Mouse (Mus musculus): ENCODE data around the gene Serbp1. TPM values are rescaled to one million over a fixed set of nuclear protein-coding genes. Genes with fewer than 3 reads are reported as not detected.

Serbp1 gene
- 346 and 483 TPM in 2 replicates for polyA plus RNA-seq (2016; fragmentation: Nextera tagmentation; extraction: Ambion mirVana)

DNA sequence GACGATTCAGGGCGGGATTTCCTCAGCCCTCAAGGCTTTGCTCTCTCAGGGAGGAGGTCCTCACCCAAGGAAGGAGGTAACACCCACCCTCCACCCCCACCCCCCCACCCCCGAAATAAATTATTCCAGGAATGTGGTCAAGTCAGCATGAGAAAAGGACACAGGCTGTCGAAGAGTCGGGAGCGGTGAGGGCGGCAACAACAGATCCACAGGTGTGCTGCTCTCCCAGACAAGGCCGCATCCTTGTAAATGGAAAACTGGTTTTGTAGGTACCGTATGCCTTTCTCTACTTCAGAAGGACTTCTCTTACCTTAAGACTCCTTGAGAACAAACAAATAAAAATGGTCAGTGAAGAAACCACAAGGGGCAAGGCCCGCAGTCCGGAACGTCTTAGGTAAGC is at the start of gene Serbp1:
TSS of gene Serbp1 (plus strand) at position 200 of the 400 bp plus-strand sequence.
- no peak for DNase-seq (ENCODE audit: low spot score)
- Histone ChIP-seq H3K9me3 (no peaks in the 10 kb centered on the region), H3K4me3 (no peak within 1 kb of the TSS), H3K36me3 (no peaks in the 10 kb centered on the region), H3K4me1 (replicated peaks) (peaks cover 7% of the 10 kb centered on the region; the same call in 1 of the 2 replicates), H3K27me3 (ENCODE audit: insufficient read depth, poor library complexity, severe bottlenecking) (no peaks in the 10 kb centered on the region), H3K27ac (no peak within 1 kb of the TSS)
- WGBS: 23% methylated on average over 12 of the region's 12 CpGs

- no peak overlapping the region for H3K27ac ChIP-seq
- no peaks in the 10 kb centered on the region for H3K36me3 ChIP-seq
- H3K27me3 ChIP-seq (ENCODE audit: insufficient read depth, poor library complexity, severe bottlenecking): no peaks in the 10 kb centered on the region
- H3K4me3 ChIP-seq: no peak overlapping the region
- DNase-seq (ENCODE audit: low spot score): no peak
- WGBS: 84% methylated on average over 2 of the region's 2 CpGs
- peaks cover 12% of the 10 kb centered on the region for H3K4me1 ChIP-seq (replicated peaks)
- H3K9me3 ChIP-seq: no peaks in the 10 kb centered on the region
Observed at GRCm38 (mm10) chr6:67193591-67193990, 44.4 kb upstream of the Serbp1 start.

DNA sequence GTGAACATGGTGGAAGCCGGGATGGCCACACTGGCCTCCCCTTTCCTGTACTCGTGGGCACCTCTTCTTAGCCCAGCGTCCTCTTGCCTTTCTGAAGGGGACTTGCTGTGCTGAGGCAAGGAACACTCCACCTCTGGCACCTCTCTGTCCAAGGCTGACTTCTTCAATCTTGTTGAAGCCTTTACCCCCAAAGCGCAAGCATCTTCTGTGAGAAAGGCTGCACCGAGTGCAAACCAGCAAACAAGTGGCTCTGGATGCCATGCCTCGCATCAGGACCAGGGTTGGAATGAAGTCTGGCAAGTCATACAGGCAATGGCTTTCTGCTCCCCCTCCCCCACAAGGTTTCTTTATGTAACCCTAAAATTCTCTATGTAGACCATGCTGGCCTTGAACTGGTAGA is 43.4 kb upstream of the Serbp1 start:
- Histone ChIP-seq H3K27ac (no peak overlapping the region), H3K4me1 (replicated peaks) (peaks cover 12% of the 10 kb centered on the region), H3K27me3 (ENCODE audit: insufficient read depth, poor library complexity, severe bottlenecking) (no peaks in the 10 kb centered on the region), H3K36me3 (no peaks in the 10 kb centered on the region), H3K9me3 (no peaks in the 10 kb centered on the region), H3K4me3 (no peak overlapping the region)
- 84% methylated on average over 6 of the region's 6 CpGs for WGBS
- DNase-seq (ENCODE audit: low spot score): no peak

DNA sequence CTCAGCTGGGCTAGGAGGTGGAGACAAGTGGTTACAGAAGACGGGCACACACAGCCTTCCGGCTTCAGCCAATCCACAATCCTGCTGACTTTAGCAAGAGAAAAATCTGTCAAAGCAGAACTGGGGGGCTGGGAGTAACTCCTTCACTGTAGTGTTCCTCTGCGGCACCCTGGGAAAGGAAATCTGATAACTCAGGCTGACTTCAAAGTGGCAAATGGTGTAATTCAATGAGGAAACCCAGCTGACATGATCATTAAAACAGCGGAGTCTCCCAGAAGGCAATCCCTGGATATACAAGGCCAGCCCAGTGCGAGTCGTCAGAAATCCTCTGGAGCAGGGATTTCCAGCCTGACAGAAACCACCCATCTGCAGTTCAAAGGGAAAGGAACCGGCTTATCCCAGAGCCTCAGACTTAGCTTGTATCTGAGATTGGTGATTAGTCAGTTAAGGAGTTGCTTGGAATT is 42.8 kb upstream of the Serbp1 start:
- H3K36me3 ChIP-seq: no peaks in the 10 kb centered on the region
- H3K27me3 ChIP-seq (ENCODE audit: insufficient read depth, poor library complexity, severe bottlenecking): no peaks in the 10 kb centered on the region
- no peaks in the 10 kb centered on the region for H3K9me3 ChIP-seq
- no peak overlapping the region for H3K27ac ChIP-seq
- DNase-seq (ENCODE audit: low spot score): peak; percentile 33
- 26% methylated on average over 7 of the region's 7 CpGs for WGBS
- peaks cover 12% of the 10 kb centered on the region for H3K4me1 ChIP-seq (replicated peaks)
- H3K4me3 ChIP-seq: no peak overlapping the region

GRCm38 (mm10) chr6:67196821-67197220 is 41.2 kb upstream of the Serbp1 start:
- DNase-seq (ENCODE audit: low spot score): no peak
- 90% methylated on average over 6 of the region's 6 CpGs for WGBS
- no peaks in the 10 kb centered on the region for H3K27me3 ChIP-seq (ENCODE audit: insufficient read depth, poor library complexity, severe bottlenecking)

GRCm38 (mm10) chr6:67198085-67198484 is 39.9 kb upstream of the Serbp1 start:
- no peaks in the 10 kb centered on the region for H3K36me3 ChIP-seq
- WGBS: 25% methylated on average over 4 of the region's 4 CpGs
- H3K27ac ChIP-seq: no peak overlapping the region
- H3K4me3 ChIP-seq: no peak overlapping the region
- H3K4me1 ChIP-seq (replicated peaks): peaks cover 12% of the 10 kb centered on the region
- DNase-seq (ENCODE audit: low spot score): no peak
- H3K27me3 ChIP-seq (ENCODE audit: insufficient read depth, poor library complexity, severe bottlenecking): no peaks in the 10 kb centered on the region
- no peaks in the 10 kb centered on the region for H3K9me3 ChIP-seq

More at GRCm38 (mm10) chr6:67196821-67197220, 41.2 kb upstream of the Serbp1 start:
- Histone ChIP-seq H3K4me3 (no peak overlapping the region), H3K36me3 (no peaks in the 10 kb centered on the region), H3K27ac (no peak overlapping the region), H3K9me3 (no peaks in the 10 kb centered on the region), H3K4me1 (replicated peaks) (peaks cover 12% of the 10 kb centered on the region)

DNA sequence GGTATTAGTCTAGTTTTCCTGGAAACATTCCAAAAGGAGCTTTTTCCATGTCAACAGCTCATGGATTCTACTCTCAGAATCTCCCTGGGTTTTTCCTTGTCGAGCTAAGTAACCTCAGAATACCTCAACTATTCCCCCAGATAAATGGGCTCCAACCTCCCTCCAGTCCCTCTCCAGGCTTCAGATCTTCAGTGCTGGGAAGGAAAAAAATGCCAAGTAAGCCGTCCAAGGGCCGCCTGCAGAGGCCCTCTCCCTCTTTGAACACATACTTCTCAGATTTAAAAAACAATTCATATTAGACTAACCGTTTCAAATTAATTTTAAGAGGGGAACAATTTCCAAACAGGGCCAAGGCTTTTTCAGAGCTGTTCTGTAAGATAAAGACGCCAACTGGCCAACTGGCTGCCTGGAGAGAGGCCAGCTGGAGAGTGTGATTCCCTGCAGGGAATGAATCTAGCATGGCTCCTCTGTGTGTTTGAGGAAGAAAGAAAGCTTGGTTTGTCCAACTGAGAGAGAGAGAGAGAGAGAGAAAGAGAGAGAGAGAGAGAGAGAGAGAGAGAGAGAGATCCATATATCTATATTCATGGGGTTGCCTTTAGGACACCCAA is 37.2 kb upstream of the Serbp1 start:
- no peak for DNase-seq (ENCODE audit: low spot score)
- no peak overlapping the region for H3K4me3 ChIP-seq
- WGBS: 40% methylated on average over 5 of the region's 5 CpGs
- H3K9me3 ChIP-seq: no peaks in the 10 kb centered on the region
- H3K27ac ChIP-seq: no peak overlapping the region
- H3K4me1 ChIP-seq (replicated peaks): no peaks in the 10 kb centered on the region
- H3K27me3 ChIP-seq (ENCODE audit: insufficient read depth, poor library complexity, severe bottlenecking): no peaks in the 10 kb centered on the region
- H3K36me3 ChIP-seq: no peaks in the 10 kb centered on the region

DNA sequence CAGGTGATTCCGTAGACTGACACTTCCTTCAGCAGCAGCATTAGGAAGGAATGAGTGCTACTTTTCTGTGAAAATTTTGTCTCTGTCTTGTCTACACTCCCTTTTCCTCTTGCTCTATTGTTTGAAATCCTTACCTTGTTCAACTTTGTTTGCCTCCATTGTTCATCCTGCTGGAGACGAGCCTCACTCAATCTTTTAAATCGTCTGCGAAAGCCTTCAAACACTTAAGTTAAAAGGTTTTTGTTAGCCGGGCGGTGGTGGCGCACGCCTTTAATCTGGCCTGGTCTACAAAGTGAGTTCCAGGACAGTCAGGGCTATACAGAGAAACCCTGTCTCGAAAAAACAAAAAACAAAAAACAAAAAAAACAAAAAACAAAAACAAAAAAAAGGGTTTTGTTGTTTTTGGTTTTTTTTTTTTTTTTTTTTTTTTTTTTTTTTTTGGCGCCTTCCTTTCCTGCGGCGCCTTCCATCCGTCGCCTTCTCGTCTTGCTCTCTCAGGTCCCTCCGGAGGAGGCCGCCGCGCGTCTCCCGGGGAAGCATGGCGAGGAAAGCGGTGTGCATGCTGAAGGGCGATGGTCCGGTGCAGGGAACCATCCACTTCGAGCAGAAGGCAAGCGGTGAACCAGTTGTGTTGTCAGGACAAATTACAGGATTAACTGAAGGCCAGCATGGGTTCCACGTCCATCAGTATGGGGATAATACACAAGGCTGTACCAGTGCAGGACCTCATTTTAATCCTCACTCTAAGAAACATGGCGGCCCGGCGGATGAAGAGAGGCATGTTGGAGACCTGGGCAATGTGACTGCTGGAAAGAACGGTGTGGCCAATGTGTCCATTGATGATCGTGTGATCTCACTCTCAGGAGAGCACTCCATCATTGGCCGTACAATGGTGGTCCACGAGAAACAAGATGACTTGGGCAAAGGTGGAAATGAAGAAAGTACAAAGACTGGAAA is 32.6 kb upstream of the Serbp1 start:
- no peaks in the 10 kb centered on the region for H3K36me3 ChIP-seq
- H3K27me3 ChIP-seq (ENCODE audit: insufficient read depth, poor library complexity, severe bottlenecking): no peaks in the 10 kb centered on the region
- H3K4me1 ChIP-seq (replicated peaks): no peaks in the 10 kb centered on the region
- WGBS: 66% methylated on average over 35 of the region's 35 CpGs
- DNase-seq (ENCODE audit: low spot score): no peak
- H3K27ac ChIP-seq: no peak overlapping the region
- no peak overlapping the region for H3K4me3 ChIP-seq
- no peaks in the 10 kb centered on the region for H3K9me3 ChIP-seq

GRCm38 (mm10) chr6:67212362-67212761 is 25.6 kb upstream of the Serbp1 start:
- Histone ChIP-seq H3K36me3 (no peaks in the 10 kb centered on the region), H3K4me3 (no peak overlapping the region), H3K27me3 (ENCODE audit: insufficient read depth, poor library complexity, severe bottlenecking) (no peaks in the 10 kb centered on the region), H3K27ac (no peak overlapping the region), H3K9me3 (no peaks in the 10 kb centered on the region), H3K4me1 (replicated peaks) (no peaks in the 10 kb centered on the region)
- no peak for DNase-seq (ENCODE audit: low spot score)
- WGBS: 91% methylated on average over 1 of the region's 1 CpGs

- DNase-seq (ENCODE audit: low spot score): no peak
- Histone ChIP-seq H3K4me1 (replicated peaks) (no peaks in the 10 kb centered on the region), H3K9me3 (no peaks in the 10 kb centered on the region), H3K27me3 (ENCODE audit: insufficient read depth, poor library complexity, severe bottlenecking) (no peaks in the 10 kb centered on the region), H3K4me3 (no peak overlapping the region), H3K36me3 (no peaks in the 10 kb centered on the region), H3K27ac (no peak overlapping the region)
- WGBS: 90% methylated on average over 4 of the region's 4 CpGs
Observed at GRCm38 (mm10) chr6:67213429-67214098, 24.4 kb upstream of the Serbp1 start.

- Histone ChIP-seq H3K9me3 (no peaks in the 10 kb centered on the region), H3K27me3 (ENCODE audit: insufficient read depth, poor library complexity, severe bottlenecking) (no peaks in the 10 kb centered on the region), H3K27ac (no peak overlapping the region), H3K4me3 (no peak overlapping the region), H3K36me3 (no peaks in the 10 kb centered on the region), H3K4me1 (replicated peaks) (no peaks in the 10 kb centered on the region)
- WGBS: 93% methylated on average over 4 of the region's 4 CpGs
- DNase-seq (ENCODE audit: low spot score): no peak
Observed at GRCm38 (mm10) chr6:67217402-67217801, 20.6 kb upstream of the Serbp1 start.

GRCm38 (mm10) chr6:67217846-67218245 is 20.1 kb upstream of the Serbp1 start:
- Histone ChIP-seq H3K27me3 (ENCODE audit: insufficient read depth, poor library complexity, severe bottlenecking) (no peaks in the 10 kb centered on the region), H3K27ac (no peak overlapping the region), H3K9me3 (no peaks in the 10 kb centered on the region), H3K36me3 (no peaks in the 10 kb centered on the region), H3K4me3 (no peak overlapping the region), H3K4me1 (replicated peaks) (no peaks in the 10 kb centered on the region)
- WGBS: 86% methylated on average over 1 of the region's 1 CpGs
- DNase-seq (ENCODE audit: low spot score): no peak

- Histone ChIP-seq H3K27ac (no peak overlapping the region), H3K27me3 (ENCODE audit: insufficient read depth, poor library complexity, severe bottlenecking) (no peaks in the 10 kb centered on the region), H3K4me3 (no peak overlapping the region), H3K36me3 (no peaks in the 10 kb centered on the region), H3K4me1 (replicated peaks) (no peaks in the 10 kb centered on the region), H3K9me3 (no peaks in the 10 kb centered on the region)
- DNase-seq (ENCODE audit: low spot score): no peak
Observed at GRCm38 (mm10) chr6:67218566-67218965, 19.4 kb upstream of the Serbp1 start.
